Mouse (Mus musculus) ES-Bruce4 (cell line): ENCODE measurements around the gene Sept5. TPM values are rescaled to one million over a fixed set of nuclear protein-coding genes. Genes with fewer than 3 reads are reported as not detected.
A peak's percentile ranks its signal among the peaks of the same experiment; 100 is the strongest.

Experiments
- H3K27ac ChIP-seq: 2 replicates; pipeline ENCODE4 v1.5.1; 2012; ENCODE audit warnings: low read length, inconsistent platforms; ENCODE audit not compliant: insufficient read depth
- H3K27me3 ChIP-seq: 2 replicates; pipeline ENCODE4 v1.6.1; 2012; ENCODE audit warnings: mild to moderate bottlenecking, low read length, inconsistent platforms; ENCODE audit not compliant: control insufficient read depth, poor library complexity, insufficient read depth, severe bottlenecking
- H3K36me3 ChIP-seq: 2 replicates; pipeline ENCODE4 v1.6.1; 2012; ENCODE audit warnings: inconsistent platforms, mild to moderate bottlenecking, low read length, moderate library complexity; ENCODE audit not compliant: control insufficient read depth, poor library complexity, insufficient read depth, severe bottlenecking
- H3K4me1 ChIP-seq: one replicate; pipeline ENCODE4 v1.8.1; 2011; ENCODE audit warnings: low read length; ENCODE audit not compliant: control insufficient read depth, insufficient read depth
- H3K4me3 ChIP-seq: 2 replicates; pipeline ENCODE4 v1.5.1; 2011; ENCODE audit warnings: low read depth, mild to moderate bottlenecking, low read length
- H3K9ac ChIP-seq: 2 replicates; pipeline ENCODE4 v1.6.1; 2012; ENCODE audit warnings: low read depth, mild to moderate bottlenecking, inconsistent platforms; ENCODE audit not compliant: poor library complexity, severe bottlenecking
- H3K9me3 ChIP-seq: replicated peaks from 2 replicates; pipeline ENCODE4 v1.6.1; 2012; ENCODE audit warnings: mild to moderate bottlenecking, low read length, inconsistent platforms; ENCODE audit not compliant: control insufficient read depth, poor library complexity, insufficient read depth, severe bottlenecking
- CTCF ChIP-seq: IDR thresholded peaks from one replicate; pipeline ENCODE4 v1.8.1; 2011; ENCODE audit warnings: low read depth, low read length
- EP300 ChIP-seq: IDR thresholded peaks from 2 replicates; pipeline ENCODE4 v1.6.1; 2011; ENCODE audit warnings: low read depth, low read length; ENCODE audit not compliant: insufficient read depth
- POLR2A ChIP-seq: IDR thresholded peaks from one replicate; pipeline ENCODE4 v1.8.1; 2011; ENCODE audit warnings: low read length; ENCODE audit not compliant: insufficient read depth
- polyA plus RNA-seq: library from polyadenylated mRNA; stranded (reverse); fragments of >200 nt; gene quantifications from 2 replicates; pipeline ENCODE4 v1.2.4, GENCODE M21; 2011; ENCODE audit warnings: low read depth; ENCODE audit not compliant: missing spikeins, insufficient read depth, insufficient read length

Gene Sept5
- polyA plus RNA-seq, 1 experiment, result 1.8 TPM

DNA sequence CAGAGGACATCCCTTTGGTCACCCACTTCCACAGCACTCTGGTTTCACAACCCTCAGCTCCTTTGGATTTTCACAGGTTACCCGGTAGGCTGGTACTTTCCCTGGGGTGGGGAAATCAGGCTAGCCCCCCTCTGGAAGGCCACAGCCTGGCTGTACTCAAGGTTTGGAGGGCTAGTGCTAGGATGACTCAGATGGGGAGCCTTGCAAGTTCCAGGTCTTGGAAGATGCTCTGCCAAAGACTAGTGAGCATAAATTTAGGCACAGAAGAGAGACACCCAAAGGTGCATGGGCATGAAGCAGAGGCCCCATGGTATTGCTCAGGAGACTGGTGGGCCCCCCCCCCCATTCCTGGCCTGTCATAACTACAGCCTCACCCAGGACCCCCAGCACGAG, 810 bp downstream of the Sept5 start:
- H3K4me1 ChIP-seq, result no peaks in the 10 kb centered on the region
- H3K9ac ChIP-seq, result peak overlapping the region; percentile 59
- no peak overlapping the region for H3K27ac ChIP-seq
- no peaks in the 10 kb centered on the region for H3K9me3 ChIP-seq
- TF ChIP-seq POLR2A (no peak), EP300 (no peak), CTCF (no peak)
- H3K4me3 ChIP-seq, result no peak overlapping the region
- no peaks in the 10 kb centered on the region for H3K36me3 ChIP-seq
- peaks cover 10% of the 10 kb centered on the region for H3K27me3 ChIP-seq

DNA sequence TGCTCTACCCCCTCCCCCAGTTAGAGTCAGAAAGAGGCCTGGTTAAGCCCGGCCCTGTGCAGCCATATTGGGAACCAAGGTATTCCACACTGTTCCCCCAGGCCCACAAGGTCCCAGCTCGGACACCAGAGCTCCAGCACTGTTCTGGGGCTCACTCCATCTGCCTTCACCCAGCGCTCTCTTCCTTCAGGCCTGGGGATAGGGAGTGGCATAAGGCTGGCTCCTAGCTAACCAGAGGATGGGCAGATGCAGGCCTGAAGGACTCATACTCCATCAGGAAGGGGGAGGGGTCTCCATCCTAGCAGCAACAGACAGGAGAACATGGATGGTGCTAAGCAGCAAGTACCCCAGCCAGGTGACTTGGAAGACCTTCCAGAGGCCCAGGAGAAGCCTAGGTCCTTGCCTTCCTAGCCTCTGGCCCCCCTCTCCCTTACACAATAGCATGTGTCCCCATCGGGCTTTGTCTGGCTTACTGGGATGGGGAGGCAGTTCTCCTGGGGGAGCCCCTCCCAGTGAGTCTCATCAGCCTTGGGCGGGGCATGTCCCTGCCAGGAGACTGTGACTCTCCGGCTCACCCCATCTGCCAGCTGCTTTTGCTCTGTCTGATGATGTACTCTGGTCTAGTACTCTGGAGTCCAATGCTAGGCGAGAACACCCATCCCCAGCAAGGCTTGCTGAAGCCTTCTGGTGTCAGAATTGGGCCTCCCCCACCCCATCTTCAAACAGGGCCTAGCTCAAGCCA, 1.4 kb downstream of the Sept5 start:
- H3K36me3 ChIP-seq, result no peaks in the 10 kb centered on the region
- no peak overlapping the region for H3K4me3 ChIP-seq
- no peaks in the 10 kb centered on the region for H3K9me3 ChIP-seq
- H3K9ac ChIP-seq, result no peak overlapping the region
- no peaks in the 10 kb centered on the region for H3K4me1 ChIP-seq
- H3K27ac ChIP-seq, result no peak overlapping the region
- peaks cover 10% of the 10 kb centered on the region for H3K27me3 ChIP-seq
- TF ChIP-seq EP300 (no peak), CTCF (no peak), POLR2A (no peak)

DNA sequence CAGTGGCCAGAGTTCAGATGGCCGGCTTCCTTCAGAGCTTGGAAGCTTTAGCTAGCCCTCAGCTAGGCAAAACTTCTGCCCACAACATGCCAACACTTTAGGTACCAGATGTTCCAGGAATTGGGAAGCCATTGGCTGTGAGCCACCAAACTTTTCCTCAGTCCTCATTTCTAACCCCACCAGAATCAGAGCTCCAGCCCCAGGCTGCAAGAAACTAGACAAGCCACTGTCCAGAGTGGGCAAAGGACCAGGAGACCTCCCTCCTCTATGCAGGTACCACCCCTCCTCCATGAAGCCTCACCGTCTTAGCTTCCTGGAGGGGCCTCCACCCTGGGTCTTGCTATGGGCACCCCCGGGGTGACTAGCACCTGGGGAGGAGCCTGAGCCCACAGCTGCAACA, 2.6 kb downstream of the Sept5 start:
- Histone ChIP-seq H3K4me1 (no peaks in the 10 kb centered on the region), H3K9ac (no peak overlapping the region), H3K36me3 (no peaks in the 10 kb centered on the region), H3K4me3 (no peak overlapping the region), H3K27ac (no peak overlapping the region), H3K9me3 (no peaks in the 10 kb centered on the region), H3K27me3 (peaks cover 10% of the 10 kb centered on the region)
- TF ChIP-seq POLR2A, result no peak
- TF ChIP-seq EP300, result no peak
- no peak for TF ChIP-seq CTCF

DNA sequence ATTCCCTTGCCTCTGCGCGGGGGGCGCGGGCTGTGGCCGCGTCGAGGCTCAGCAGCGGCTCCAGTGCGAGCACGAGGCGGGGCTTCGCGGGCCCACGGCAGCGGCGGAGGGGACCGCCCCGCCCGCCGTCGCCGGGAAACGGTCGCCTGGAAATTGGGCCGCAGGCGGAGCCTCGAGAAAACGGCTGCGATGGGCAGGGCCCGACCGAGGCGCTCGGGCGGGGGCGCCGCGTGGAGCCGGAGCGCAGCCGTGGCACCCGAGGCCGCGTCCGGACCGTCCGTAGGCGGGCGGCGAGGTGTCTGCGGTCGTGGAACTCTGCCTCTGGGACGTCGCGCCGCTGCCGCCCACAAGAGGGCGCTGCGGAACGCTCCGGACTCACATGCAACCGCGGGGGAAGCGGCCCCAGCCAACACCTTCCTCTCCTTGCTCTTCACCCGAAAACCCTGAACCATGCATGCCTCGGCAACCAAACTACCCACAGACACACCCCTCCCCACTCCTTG, 3.3 kb downstream of the Sept5 start, which contains the start of gene Gm49601:
TSS of gene Gm49601 (minus strand) at position 52 of the 503 bp plus-strand sequence.
- peak within 1 kb of the TSS; percentile 45 for H3K9ac ChIP-seq
- H3K4me1 ChIP-seq, result no peaks in the 10 kb centered on the region
- H3K27ac ChIP-seq, result no peak within 1 kb of the TSS
- H3K4me3 ChIP-seq, result peak within 1 kb of the TSS; percentile 24
- H3K9me3 ChIP-seq, result no peaks in the 10 kb centered on the region
- peaks cover 12% of the 10 kb centered on the region for H3K27me3 ChIP-seq
- TF ChIP-seq POLR2A (no peak), CTCF (peak; percentile 83), EP300 (0 out of 2 replicates have a peak, but pooled peaks have one; percentile 24)
- H3K36me3 ChIP-seq, result no peaks in the 10 kb centered on the region

DNA sequence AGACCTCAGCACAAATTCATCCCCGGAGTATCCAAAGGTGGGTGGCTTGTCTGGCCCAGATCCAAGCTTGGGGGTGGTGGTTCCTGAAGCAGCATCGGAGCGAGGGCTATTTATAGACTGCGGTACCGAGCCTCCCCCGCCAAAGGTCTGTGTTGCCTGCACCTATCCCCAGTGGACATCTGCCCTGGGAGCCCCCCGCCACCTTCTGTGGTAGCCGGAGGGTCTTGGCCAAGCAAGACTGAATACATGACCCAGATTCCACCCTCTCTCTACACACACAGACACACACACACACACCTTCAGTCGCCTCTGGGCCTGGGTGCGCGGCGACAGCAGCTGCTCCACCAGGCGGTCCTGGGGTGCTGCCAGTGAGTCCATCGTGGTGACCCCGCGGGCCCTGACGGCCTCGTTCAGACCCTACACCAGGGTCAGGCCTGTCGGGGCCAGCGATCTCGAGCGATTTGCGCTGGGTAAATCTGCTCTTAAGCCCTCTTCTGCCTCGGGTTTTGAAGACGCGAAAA, 3.9 kb downstream of the Sept5 start:
- H3K27me3 ChIP-seq, result peaks cover 14% of the 10 kb centered on the region
- no peaks in the 10 kb centered on the region for H3K4me1 ChIP-seq
- peak overlapping the region; percentile 45; the same call in 1 of the 2 replicates for H3K9ac ChIP-seq
- H3K27ac ChIP-seq, result no peak overlapping the region
- no peak for TF ChIP-seq CTCF
- no peak for TF ChIP-seq EP300
- TF ChIP-seq POLR2A, result no peak
- H3K9me3 ChIP-seq, result no peaks in the 10 kb centered on the region
- H3K4me3 ChIP-seq, result peak overlapping the region; percentile 24
- H3K36me3 ChIP-seq, result no peaks in the 10 kb centered on the region

DNA sequence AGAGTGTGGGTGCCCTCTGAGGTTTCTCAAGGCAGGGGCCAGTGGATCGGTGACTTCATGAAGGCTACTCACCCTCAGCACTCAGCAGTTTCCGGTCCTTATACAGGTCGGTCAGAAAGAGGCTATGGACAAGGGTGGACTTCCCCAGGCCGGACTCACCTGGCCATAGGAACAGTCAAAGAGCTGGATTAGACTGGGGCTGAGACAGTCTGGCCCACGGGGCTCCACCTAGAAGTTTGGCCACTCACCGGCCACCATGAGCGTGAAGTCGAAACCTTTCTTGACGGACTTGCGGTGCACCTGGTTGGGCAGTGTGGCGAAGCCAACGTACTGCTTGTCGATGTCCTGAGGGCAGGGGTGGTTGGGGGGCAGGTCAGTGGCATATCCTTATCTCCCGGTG, 4.7 kb downstream of the Sept5 start:
- no peak for TF ChIP-seq CTCF
- TF ChIP-seq POLR2A, result no peak
- no peaks in the 10 kb centered on the region for H3K4me1 ChIP-seq
- H3K9ac ChIP-seq, result no peak overlapping the region
- no peaks in the 10 kb centered on the region for H3K36me3 ChIP-seq
- H3K4me3 ChIP-seq, result no peak overlapping the region
- no peaks in the 10 kb centered on the region for H3K9me3 ChIP-seq
- peaks cover 14% of the 10 kb centered on the region for H3K27me3 ChIP-seq
- H3K27ac ChIP-seq, result no peak overlapping the region
